Mouse (Mus musculus): Measurements from ENCODE around the gene Nol4l. TPM values are rescaled to one million over a fixed set of nuclear protein-coding genes. Genes with fewer than 3 reads are reported as not detected.
A peak's percentile ranks its signal among the peaks of the same experiment; 100 is the strongest.

Nol4l gene
- polyA plus RNA-seq, 1 experiment from 2014 or later = 31.8 TPM

- no peaks in the 10 kb centered on the region for H3K9me3 ChIP-seq
- no peak for ATAC-seq (ENCODE audit: low FRiP score, low read depth)
- no peak overlapping the region for H3K4me2 ChIP-seq (replicated peaks)
- H3K36me3 ChIP-seq = peaks cover 95% of the 10 kb centered on the region
- H3K4me1 ChIP-seq = no peaks in the 10 kb centered on the region
- H3K4me3 ChIP-seq = no peak overlapping the region
- 52% methylated on average over 2 of the region's 2 CpGs for WGBS
- no peak overlapping the region for H3K27ac ChIP-seq (replicated peaks)
- H3K27me3 ChIP-seq = no peaks in the 10 kb centered on the region
- H3K9ac ChIP-seq (replicated peaks) = no peak overlapping the region
Measured at GRCm38 (mm10) chr2:153414607-153415006, 115.2 kb downstream of the Nol4l start.

DNA sequence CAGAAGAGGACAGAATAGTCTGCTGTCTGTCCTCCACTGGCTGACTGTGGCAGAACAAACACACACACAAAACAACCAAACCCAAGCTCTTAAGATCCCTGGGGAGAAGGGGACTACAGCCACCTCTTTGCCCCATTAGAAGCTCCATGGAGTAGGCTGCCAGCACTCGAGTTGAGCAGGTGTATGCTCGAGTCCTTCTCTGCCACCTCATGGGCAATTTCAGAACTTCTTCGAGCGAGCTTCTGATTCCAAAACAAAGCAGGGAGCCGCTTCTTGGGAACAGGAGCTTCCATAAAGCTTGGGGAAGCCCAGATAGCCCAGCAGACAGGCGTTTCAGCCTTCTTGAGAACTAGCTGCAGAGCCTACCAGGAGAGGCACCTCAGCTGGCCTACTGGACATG is 117.2 kb downstream of the Nol4l start:
- no peak for ATAC-seq (ENCODE audit: low FRiP score, low read depth)
- H3K4me2 ChIP-seq (replicated peaks) = no peak overlapping the region
- peak overlapping the region; percentile 25; the same call in 1 of the 2 replicates for H3K27ac ChIP-seq (replicated peaks)
- 67% methylated on average over 6 of the region's 6 CpGs for WGBS
- no peaks in the 10 kb centered on the region for H3K27me3 ChIP-seq
- no peak overlapping the region for H3K9ac ChIP-seq (replicated peaks)
- no peaks in the 10 kb centered on the region for H3K9me3 ChIP-seq
- no peaks in the 10 kb centered on the region for H3K4me1 ChIP-seq
- H3K36me3 ChIP-seq = peaks cover 88% of the 10 kb centered on the region
- H3K4me3 ChIP-seq = no peak overlapping the region

- peaks cover 85% of the 10 kb centered on the region for H3K36me3 ChIP-seq
- 75% methylated on average over 9 of the region's 9 CpGs for WGBS
Measured at GRCm38 (mm10) chr2:153411557-153411956, 118.2 kb downstream of the Nol4l start.

GRCm38 (mm10) chr2:153408971-153409370 is 120.8 kb downstream of the Nol4l start:
- ATAC-seq (ENCODE audit: low FRiP score, low read depth) = no peak
- 86% methylated on average over 3 of the region's 3 CpGs for WGBS
- no peaks in the 10 kb centered on the region for H3K27me3 ChIP-seq
- H3K9me3 ChIP-seq = no peaks in the 10 kb centered on the region
- H3K9ac ChIP-seq (replicated peaks) = no peak overlapping the region
- no peak overlapping the region for H3K4me3 ChIP-seq
- peaks cover 73% of the 10 kb centered on the region for H3K36me3 ChIP-seq
- H3K4me2 ChIP-seq (replicated peaks) = no peak overlapping the region
- H3K4me1 ChIP-seq = no peaks in the 10 kb centered on the region
- no peak overlapping the region for H3K27ac ChIP-seq (replicated peaks)

More at GRCm38 (mm10) chr2:153411557-153411956, 118.2 kb downstream of the Nol4l start:
- H3K9ac ChIP-seq (replicated peaks) = no peak overlapping the region
- ATAC-seq (ENCODE audit: low FRiP score, low read depth) = no peak
- no peaks in the 10 kb centered on the region for H3K27me3 ChIP-seq
- H3K4me2 ChIP-seq (replicated peaks) = no peak overlapping the region
- H3K4me3 ChIP-seq = no peak overlapping the region
- H3K27ac ChIP-seq (replicated peaks) = no peak overlapping the region
- no peaks in the 10 kb centered on the region for H3K4me1 ChIP-seq
- H3K9me3 ChIP-seq = no peaks in the 10 kb centered on the region

DNA sequence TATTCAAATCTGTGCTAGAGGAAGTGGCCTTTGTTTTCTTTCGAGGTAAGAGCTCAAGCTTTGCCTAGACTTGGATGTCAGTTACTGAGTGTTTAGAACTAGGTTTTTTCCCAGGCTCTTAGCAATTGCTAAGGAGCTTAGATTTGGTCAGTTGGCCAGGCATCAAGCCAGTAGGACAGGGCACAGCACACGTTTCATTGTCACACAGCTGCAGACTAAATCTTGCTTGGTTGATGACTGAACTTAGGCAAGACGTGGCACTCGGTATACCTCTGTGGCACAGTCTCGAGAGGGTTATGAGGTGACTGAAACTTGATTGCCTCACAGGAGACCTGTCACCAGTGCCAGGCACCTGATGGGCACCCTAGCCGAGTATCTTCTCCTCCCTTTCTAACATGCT is 122.9 kb downstream of the Nol4l start:
- no peak for ATAC-seq (ENCODE audit: low FRiP score, low read depth)
- 81% methylated on average over 6 of the region's 6 CpGs for WGBS

DNA sequence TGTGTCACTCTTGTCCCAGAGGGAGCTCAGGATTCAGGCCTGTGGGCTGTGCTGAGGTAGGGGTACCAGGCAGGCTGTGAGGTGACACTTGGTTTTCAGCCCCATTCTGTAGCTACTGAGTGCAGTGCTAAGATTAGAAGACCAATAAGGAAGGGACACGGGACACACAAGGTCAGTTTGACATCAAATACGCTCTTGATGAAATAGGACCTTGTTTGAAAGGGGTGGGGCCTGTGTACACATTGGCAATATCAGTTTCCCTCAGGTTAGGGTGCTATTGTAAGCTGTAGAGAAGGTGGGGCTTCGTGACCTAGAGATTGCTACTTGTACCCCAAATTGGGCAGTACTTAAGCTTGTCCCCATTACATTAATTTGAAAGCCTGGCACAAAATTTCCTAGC is 124.9 kb downstream of the Nol4l start:
- Histone ChIP-seq H3K27ac (replicated peaks) (no peak overlapping the region), H3K9ac (replicated peaks) (no peak overlapping the region), H3K4me1 (no peaks in the 10 kb centered on the region), H3K4me2 (replicated peaks) (no peak overlapping the region), H3K36me3 (peaks cover 65% of the 10 kb centered on the region), H3K4me3 (no peak overlapping the region), H3K27me3 (no peaks in the 10 kb centered on the region), H3K9me3 (no peaks in the 10 kb centered on the region)
- 92% methylated on average over 3 of the region's 3 CpGs for WGBS
- no peak for ATAC-seq (ENCODE audit: low FRiP score, low read depth)

More for the DNA sequence above, 122.9 kb downstream of the Nol4l start:
- Histone ChIP-seq H3K27ac (replicated peaks) (no peak overlapping the region; the same call in 1 of the 2 replicates), H3K9ac (replicated peaks) (no peak overlapping the region), H3K36me3 (peaks cover 65% of the 10 kb centered on the region), H3K9me3 (no peaks in the 10 kb centered on the region), H3K4me3 (no peak overlapping the region), H3K4me2 (replicated peaks) (no peak overlapping the region), H3K4me1 (no peaks in the 10 kb centered on the region), H3K27me3 (no peaks in the 10 kb centered on the region)

DNA sequence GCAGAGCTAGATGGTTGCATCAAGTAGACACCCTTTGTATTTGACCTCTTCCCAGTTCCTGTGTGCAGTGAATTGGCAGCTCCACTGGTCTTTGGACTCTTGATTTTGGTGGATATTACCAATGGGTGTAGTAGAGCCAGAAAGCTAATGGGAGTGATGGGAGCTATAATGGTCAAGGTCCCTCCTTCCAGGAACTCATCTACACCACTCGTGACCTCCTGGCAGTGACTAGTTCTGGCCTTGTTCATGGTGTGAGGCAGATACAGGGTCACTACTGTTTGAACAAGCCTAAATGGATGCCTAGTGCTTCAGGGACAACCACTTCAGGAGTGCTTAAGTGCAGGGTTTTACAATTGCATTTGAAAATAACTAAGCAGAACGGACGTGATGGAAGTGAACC is 125.7 kb downstream of the Nol4l start:
- Histone ChIP-seq H3K4me2 (replicated peaks) (no peak overlapping the region), H3K9ac (replicated peaks) (no peak overlapping the region), H3K27me3 (no peaks in the 10 kb centered on the region), H3K27ac (replicated peaks) (no peak overlapping the region), H3K4me3 (no peak overlapping the region), H3K9me3 (no peaks in the 10 kb centered on the region), H3K4me1 (no peaks in the 10 kb centered on the region), H3K36me3 (peaks cover 65% of the 10 kb centered on the region)
- no peak for ATAC-seq (ENCODE audit: low FRiP score, low read depth)
- 90% methylated on average over 3 of the region's 3 CpGs for WGBS

- no peak overlapping the region for H3K9ac ChIP-seq (replicated peaks)
- peaks cover 89% of the 10 kb centered on the region for H3K36me3 ChIP-seq
- no peak for ATAC-seq (ENCODE audit: low FRiP score, low read depth)
- H3K4me3 ChIP-seq = no peak overlapping the region
- H3K9me3 ChIP-seq = no peaks in the 10 kb centered on the region
- no peaks in the 10 kb centered on the region for H3K27me3 ChIP-seq
- 91% methylated on average over 15 of the region's 15 CpGs for WGBS
- no peaks in the 10 kb centered on the region for H3K4me1 ChIP-seq
- H3K4me2 ChIP-seq (replicated peaks) = no peak overlapping the region
- no peak overlapping the region for H3K27ac ChIP-seq (replicated peaks)
Measured at GRCm38 (mm10) chr2:153399166-153399565, 130.6 kb downstream of the Nol4l start.

DNA sequence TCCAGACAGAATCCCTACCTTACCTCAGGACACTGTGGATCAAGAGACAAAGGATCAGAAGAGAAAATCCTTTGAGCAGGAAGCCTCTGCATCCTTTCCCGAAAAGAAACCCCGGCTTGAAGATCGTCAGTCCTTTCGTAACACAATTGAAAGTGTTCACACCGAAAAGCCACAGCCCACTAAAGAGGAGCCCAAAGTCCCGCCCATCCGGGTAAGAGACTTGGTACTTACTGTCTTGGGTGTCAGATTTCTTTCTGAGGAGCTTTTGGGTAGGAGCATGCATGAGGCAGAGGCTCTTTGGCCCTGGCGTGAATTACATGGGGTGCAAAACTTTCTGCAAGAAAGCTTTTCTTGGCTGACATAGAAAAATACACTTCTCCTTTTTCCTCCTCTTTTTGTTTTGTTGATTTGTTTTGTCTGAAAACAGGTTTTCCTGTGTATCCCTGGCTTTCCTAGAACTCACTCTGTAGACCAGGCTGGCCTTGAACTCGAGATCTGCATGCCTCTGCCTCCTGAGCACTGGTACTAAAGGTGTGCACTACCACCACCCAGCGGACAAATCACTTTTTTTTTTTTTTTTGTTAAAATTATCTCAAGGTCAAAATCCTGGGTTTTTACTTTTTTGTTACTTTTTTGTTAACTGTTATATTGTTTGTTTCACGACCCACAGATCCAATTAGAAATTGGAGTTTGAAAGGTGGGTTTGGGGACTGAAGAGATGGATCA is 131.8 kb downstream of the Nol4l start:
- H3K9me3 ChIP-seq = no peaks in the 10 kb centered on the region
- ATAC-seq (ENCODE audit: low FRiP score, low read depth) = no peak
- 94% methylated on average over 11 of the region's 11 CpGs for WGBS
- no peak overlapping the region for H3K9ac ChIP-seq (replicated peaks)
- no peaks in the 10 kb centered on the region for H3K4me1 ChIP-seq
- no peak overlapping the region for H3K4me2 ChIP-seq (replicated peaks)
- no peak overlapping the region for H3K27ac ChIP-seq (replicated peaks)
- H3K27me3 ChIP-seq = no peaks in the 10 kb centered on the region
- peaks cover 97% of the 10 kb centered on the region for H3K36me3 ChIP-seq
- no peak overlapping the region for H3K4me3 ChIP-seq

DNA sequence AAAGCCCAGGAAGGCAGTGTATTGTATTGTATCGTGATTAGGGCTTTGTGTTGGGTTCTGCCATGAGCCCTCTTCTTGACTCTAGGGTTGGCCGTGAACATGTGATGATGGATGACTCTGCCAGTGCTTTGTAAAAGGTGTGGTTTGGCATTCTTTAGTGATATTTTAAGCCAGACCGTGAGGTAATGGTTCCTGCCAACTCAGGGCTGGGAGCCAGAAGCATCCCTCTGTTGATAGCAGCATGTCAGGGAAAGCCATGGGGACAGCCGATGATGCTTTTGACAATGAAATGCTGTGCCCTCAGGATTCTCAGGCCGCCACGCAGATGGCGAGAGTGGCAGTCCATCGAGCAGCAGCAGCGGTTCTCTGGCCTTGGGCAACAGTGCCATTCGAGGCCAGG is 136.7 kb downstream of the Nol4l start:
- ATAC-seq (ENCODE audit: low FRiP score, low read depth) = no peak

GRCm38 (mm10) chr2:153389831-153390230 is 139.9 kb downstream of the Nol4l start:
- peaks cover 60% of the 10 kb centered on the region for H3K36me3 ChIP-seq
- H3K27me3 ChIP-seq = no peaks in the 10 kb centered on the region
- no peaks in the 10 kb centered on the region for H3K4me1 ChIP-seq
- no peaks in the 10 kb centered on the region for H3K9me3 ChIP-seq
- no peak overlapping the region for H3K4me2 ChIP-seq (replicated peaks)
- no peak overlapping the region for H3K9ac ChIP-seq (replicated peaks)
- H3K4me3 ChIP-seq = no peak overlapping the region
- ATAC-seq (ENCODE audit: low FRiP score, low read depth) = no peak
- 96% methylated on average over 2 of the region's 2 CpGs for WGBS
- H3K27ac ChIP-seq (replicated peaks) = no peak overlapping the region

More for the DNA sequence above, 136.7 kb downstream of the Nol4l start:
- Histone ChIP-seq H3K4me1 (no peaks in the 10 kb centered on the region), H3K27me3 (no peaks in the 10 kb centered on the region), H3K9me3 (no peaks in the 10 kb centered on the region), H3K4me3 (no peak overlapping the region), H3K4me2 (replicated peaks) (no peak overlapping the region), H3K36me3 (peaks cover 73% of the 10 kb centered on the region), H3K9ac (replicated peaks) (no peak overlapping the region), H3K27ac (replicated peaks) (no peak overlapping the region)
- 94% methylated on average over 10 of the region's 10 CpGs for WGBS

DNA sequence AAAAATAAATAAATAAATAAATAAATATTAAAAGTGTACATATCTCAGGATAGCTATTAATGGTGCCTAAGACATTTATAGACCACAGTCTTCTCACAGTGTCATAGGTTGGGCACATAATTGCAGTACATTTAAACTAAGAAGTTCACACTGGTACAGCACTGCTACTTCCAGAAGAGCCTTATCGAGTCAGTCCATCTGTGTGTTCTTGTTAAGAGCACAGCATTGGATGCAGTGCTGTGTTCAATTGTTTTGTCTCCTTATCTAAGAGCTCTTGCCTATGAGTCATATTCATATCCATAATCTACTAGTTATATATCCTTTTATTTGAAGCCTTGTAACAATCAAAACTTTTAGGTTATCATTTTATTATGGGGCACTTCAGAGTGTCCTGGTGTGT is 149.3 kb downstream of the Nol4l start:
- Histone ChIP-seq H3K9ac (replicated peaks) (no peak overlapping the region), H3K4me3 (no peak overlapping the region), H3K9me3 (no peaks in the 10 kb centered on the region), H3K4me1 (no peaks in the 10 kb centered on the region), H3K4me2 (replicated peaks) (no peak overlapping the region), H3K27me3 (no peaks in the 10 kb centered on the region), H3K27ac (replicated peaks) (no peak overlapping the region), H3K36me3 (peaks cover 34% of the 10 kb centered on the region)
- no peak for ATAC-seq (ENCODE audit: low FRiP score, low read depth)
- 100% methylated on average over 1 of the region's 1 CpGs for WGBS

GRCm38 (mm10) chr2:153375380-153375779 is 154.4 kb downstream of the Nol4l start:
- no peaks in the 10 kb centered on the region for H3K27me3 ChIP-seq
- H3K36me3 ChIP-seq = peaks cover 11% of the 10 kb centered on the region; the same call in 1 of the 2 replicates
- H3K9me3 ChIP-seq = no peaks in the 10 kb centered on the region
- no peak overlapping the region for H3K4me3 ChIP-seq
- no peak overlapping the region for H3K27ac ChIP-seq (replicated peaks)
- WGBS = 91% methylated on average over 2 of the region's 2 CpGs
- no peak for ATAC-seq (ENCODE audit: low FRiP score, low read depth)
- no peaks in the 10 kb centered on the region for H3K4me1 ChIP-seq
- no peak overlapping the region for H3K9ac ChIP-seq (replicated peaks)
- no peak overlapping the region for H3K4me2 ChIP-seq (replicated peaks)

Measured in midbrain, embryonic 12.5 days (tissue).